Mouse (Mus musculus) CH12.LX (cell line): Measurements from ENCODE around the gene Syn1. TPM values are rescaled to one million over a fixed set of nuclear protein-coding genes. Genes with fewer than 3 reads are reported as not detected.

Experiments
- DNase-seq: peaks from one replicate; pipeline ENCODE4 v3.0.0-alpha.2; 2013; ENCODE audit errors: extremely low read depth
- H3K27ac ChIP-seq: 2 replicates; pipeline ENCODE4 v1.5.1; 2012; ENCODE audit warnings: low read depth, mild to moderate bottlenecking, control low read depth, moderate library complexity; ENCODE audit not compliant: insufficient read depth
- H3K27me3 ChIP-seq: replicated peaks from 2 replicates; pipeline ENCODE3; 2012; ENCODE audit warnings: inconsistent platforms
- H3K36me3 ChIP-seq, 2 experiments: replicated peaks in 1 of 2; 2 replicates each; pipeline versions ENCODE3 to v1.6.1; 2012; ENCODE audit warnings: inconsistent platforms in 1 of 2, low read length in 1 of 2, mild to moderate bottlenecking in 1 of 2, mixed read lengths in 1 of 2, moderate library complexity in 1 of 2; ENCODE audit not compliant: control insufficient read depth in 1 of 2, insufficient read depth in 1 of 2
- H3K4me1 ChIP-seq, 2 experiments: 2 replicates each; pipeline ENCODE4 v1.6.1; 2012; ENCODE audit warnings: inconsistent platforms in 1 of 2, moderate library complexity in 1 of 2; ENCODE audit not compliant: insufficient read depth in 2 of 2, control insufficient read depth in 1 of 2
- H3K4me2 ChIP-seq: 2 replicates; pipeline ENCODE4 v1.6.1; 2012; ENCODE audit warnings: low read depth, mild to moderate bottlenecking, control low read depth; ENCODE audit not compliant: poor library complexity, insufficient read depth, severe bottlenecking
- H3K4me3 ChIP-seq, 3 experiments: fragments of 150-350 bp in 1 of 3; sonication (generic) in 1 of 3; replicated peaks in 1 of 3; 2 replicates each; pipeline versions ENCODE3 to v1.5.1; 2011 to 2012; ENCODE audit warnings: low read depth in 2 of 3, low read length in 2 of 3, mild to moderate bottlenecking in 2 of 3, moderate library complexity in 2 of 3, control low read depth in 1 of 3, improper control_type of control experiment in 1 of 3, inconsistent platforms in 1 of 3, mixed read lengths in 1 of 3; ENCODE audit not compliant: poor library complexity in 1 of 3
- H3K79me2 ChIP-seq: replicated peaks from 2 replicates; pipeline ENCODE4 v1.6.1; 2012; ENCODE audit warnings: mild to moderate bottlenecking, moderate library complexity; ENCODE audit not compliant: control insufficient read depth, poor library complexity, insufficient read depth, severe bottlenecking; ENCODE audit errors: extremely low read depth
- H3K9ac ChIP-seq: 2 replicates; pipeline ENCODE4 v1.6.1; 2012; ENCODE audit warnings: low read depth, mild to moderate bottlenecking, control low read depth, moderate library complexity; ENCODE audit not compliant: insufficient read depth
- H3K9me3 ChIP-seq: replicated peaks from 2 replicates; pipeline ENCODE3; 2012; ENCODE audit warnings: low read length, inconsistent platforms, mixed read lengths
- BHLHE40 ChIP-seq: IDR thresholded peaks from 2 replicates; pipeline ENCODE4 v1.6.1; 2011; ENCODE audit warnings: mild to moderate bottlenecking, low read depth, low read length, improper control_type of control experiment
- GABPA ChIP-seq: IDR thresholded peaks from 2 replicates; pipeline ENCODE4 v1.6.1; 2012; ENCODE audit warnings: low read depth, low read length, improper control_type of control experiment, inconsistent platforms; ENCODE audit not compliant: insufficient replicate concordance
- IRF4 ChIP-seq: IDR thresholded peaks from 2 replicates; pipeline ENCODE4 v1.6.1; 2014; ENCODE audit warnings: low read depth, mild to moderate bottlenecking, inconsistent platforms, low read length, improper control_type of control experiment
- MAFK ChIP-seq: IDR thresholded peaks from 2 replicates; pipeline ENCODE4 v1.6.1; 2011; ENCODE audit warnings: low read length, improper control_type of control experiment; ENCODE audit not compliant: insufficient replicate concordance
- MEF2A ChIP-seq: IDR thresholded peaks from 2 replicates; pipeline ENCODE4 v1.6.1; 2014; ENCODE audit warnings: low read depth, mild to moderate bottlenecking, inconsistent platforms, low read length, improper control_type of control experiment, borderline replicate concordance
- NELFE ChIP-seq: IDR thresholded peaks from 2 replicates; pipeline ENCODE4 v1.6.1; 2011; ENCODE audit warnings: low read depth, low read length, improper control_type of control experiment
- NRF1 ChIP-seq: IDR thresholded peaks from 2 replicates; pipeline ENCODE4 v1.6.1; 2014; ENCODE audit warnings: low read depth, mild to moderate bottlenecking, inconsistent platforms, low read length, improper control_type of control experiment, moderate library complexity
- SMC3 ChIP-seq: IDR thresholded peaks from 2 replicates; pipeline ENCODE4 v1.6.1; 2011; ENCODE audit warnings: low read depth, low read length, improper control_type of control experiment
- TBP ChIP-seq: conservative IDR thresholded peaks from 2 replicates; pipeline ENCODE4 v1.6.1; 2011; ENCODE audit warnings: low read depth, low read length, improper control_type of control experiment
- ZMIZ1 ChIP-seq: IDR thresholded peaks from 2 replicates; pipeline ENCODE4 v1.6.1; 2012; ENCODE audit warnings: low read depth, mild to moderate bottlenecking, inconsistent platforms, low read length, improper control_type of control experiment
- ZNF384 ChIP-seq: IDR thresholded peaks from 2 replicates; pipeline ENCODE4 v1.6.1; 2012; ENCODE audit warnings: low read depth, low read length, improper control_type of control experiment, inconsistent platforms
- dilution Hi-C: fragments of 300-500 bp; cut with MboI; formaldehyde crosslinking; loops from 2 replicates; pipeline ENCODE4 v1.14.3; 2020; ENCODE audit warnings: low sequenced_read_pairs; ENCODE audit not compliant: extremely low pct_unique_long_range_greater_than_20kb, extremely low pct_ligation_motif_present
- in situ Hi-C: fragments of 300-500 bp; cut with MboI; formaldehyde crosslinking; loops from 3 replicates; pipeline ENCODE4 v1.14.3; 2019; ENCODE audit warnings: low sequenced_read_pairs, low pct_ligation_motif_present, low pct_unique_long_range_greater_than_20kb, mixed read lengths
- polyA plus RNA-seq: library from polyadenylated mRNA; unstranded; fragments of >175 nt; gene quantifications from 2 replicates; pipeline ENCODE4 v1.2.1, GENCODE M21; 2012; ENCODE audit warnings: low read depth; ENCODE audit not compliant: insufficient read length
- total RNA-seq, 2 experiments: library from RNA; depleted of rRNA; stranded (reverse); fragments of 300-350 nt in 1 of 2; fragments of >200 nt in 1 of 2; gene quantifications; 2 replicates each; pipeline ENCODE4 v1.2.3; 2012 to 2014

Syn1 gene
- total and polyA plus RNA-seq, 3 experiments = 0.08 to 0.51 (median 0.38) TPM

DNA sequence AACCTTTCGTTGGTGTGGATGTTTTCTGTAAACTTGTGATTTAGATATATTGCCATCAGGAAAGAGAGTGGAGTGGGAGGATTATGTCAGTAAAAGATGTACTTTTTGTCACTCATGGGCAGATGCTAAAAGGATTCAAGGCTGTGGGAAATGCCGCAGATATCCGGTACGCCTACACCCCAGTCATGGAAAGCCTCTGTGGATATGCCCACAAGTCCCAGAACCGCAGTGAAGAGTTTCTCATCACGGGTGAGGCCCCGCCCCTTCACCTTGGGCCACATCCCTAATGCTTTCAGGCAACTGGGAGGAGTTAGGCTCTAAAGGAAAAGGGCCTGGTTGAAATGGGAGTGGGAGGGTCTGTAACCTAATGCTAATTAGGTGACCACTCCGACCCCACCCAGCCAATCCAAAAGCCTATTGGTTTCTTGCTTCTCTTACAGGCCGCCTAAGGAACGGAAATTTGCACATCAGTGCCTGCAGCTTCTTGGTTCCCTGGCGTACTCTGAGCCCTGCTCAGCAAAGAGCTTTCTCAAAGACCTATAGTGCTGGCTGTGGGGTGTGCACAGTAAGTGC is 47.8 kb downstream of the Syn1 start:
- Histone ChIP-seq H3K4me2 (no peak overlapping the region), H3K4me1 (no peaks in the 10 kb centered on the region), H3K4me3 (no peak overlapping the region), H3K79me2 (no peaks in the 10 kb centered on the region), H3K27me3 (no peaks in the 10 kb centered on the region), H3K9me3 (no peaks in the 10 kb centered on the region), H3K36me3 (no peaks in the 10 kb centered on the region), H3K9ac (no peak overlapping the region), H3K27ac (no peak overlapping the region)
- dilution Hi-C loops (no loop called here), in situ Hi-C loops (no loop called here)
- DNase-seq = no peak
- TF ChIP-seq IRF4 = no peak
- no peak for TF ChIP-seq ZMIZ1
- TF ChIP-seq BHLHE40 = no peak
- TF ChIP-seq TBP = no peak

GRCm38 (mm10) chrX:20869962-20870513 is 50.8 kb downstream of the Syn1 start, which contains the start of gene Timp1:
TSS of gene Timp1 (plus strand) at chrX:20870166.
- H3K9ac ChIP-seq = no peak within 1 kb of the TSS
- dilution Hi-C loops (no loop called here), in situ Hi-C loops (no loop called here)
- no peaks in the 10 kb centered on the region for H3K9me3 ChIP-seq
- no peaks in the 10 kb centered on the region for H3K27me3 ChIP-seq
- no peak within 1 kb of the TSS for H3K4me3 ChIP-seq
- no peak within 1 kb of the TSS for H3K4me2 ChIP-seq
- no peak within 1 kb of the TSS for H3K27ac ChIP-seq
- DNase-seq = no peak
- peaks cover 0 to 1% of the 10 kb centered on the region in 2 experiments for H3K36me3 ChIP-seq
- TF ChIP-seq MEF2A = no peak
- no peak for TF ChIP-seq GABPA
- TF ChIP-seq ZNF384 = no peak
- no peaks in the 10 kb centered on the region for H3K4me1 ChIP-seq
- H3K79me2 ChIP-seq = no peaks in the 10 kb centered on the region

- Histone ChIP-seq H3K9me3 (no peaks in the 10 kb centered on the region), H3K4me3 (no peak overlapping the region), H3K4me2 (no peak overlapping the region), H3K9ac (no peak overlapping the region), H3K79me2 (no peaks in the 10 kb centered on the region), H3K4me1 (no peaks in the 10 kb centered on the region), H3K27me3 (no peaks in the 10 kb centered on the region), H3K36me3 (peaks cover 0 to 2% of the 10 kb centered on the region in 2 experiments), H3K27ac (no peak overlapping the region)
- TF ChIP-seq SMC3 (no peak), NRF1 (no peak), NELFE (no peak), MAFK (no peak), ZMIZ1 (no peak)
- dilution Hi-C loops (no loop called here), in situ Hi-C loops (no loop called here)
- no peak for DNase-seq
Observed at GRCm38 (mm10) chrX:20869203-20869602, 51.6 kb downstream of the Syn1 start.
